Comparison of ENCODE assay signal across 15 mouse cellular contexts in genomic region chr6:47963051-47963450, GRCm38 (mm10). TPM values are rescaled to one million over a fixed set of nuclear protein-coding genes. Genes with fewer than 3 reads are reported as not detected.
DNase-seq lines count a peak whose midpoint lies in the region; ATAC-seq and TF ChIP-seq lines count a peak whose summit lies in the region.
"Had no signal": no experiment of that assay in that cellular context is flagged by ENCODE, and none has a peak within 500 bp of the region (broad histone marks: within the 10 kb centered on the region; RNA-seq: fewer than 3 reads in every experiment).

No protein-coding gene starts in this region.

- peak; percentile 51 for ATAC-seq in Patski
- ATAC-seq: forebrain, embryonic 16.5 days; midbrain, embryonic 15.5 days had no signal

- POLR2A ChIA-PET in Patski (lab: Charles Lee), result interaction anchor here (0.9 kb wide), 1 partner anchor 10 kb away, joined by 3 read pairs; no protein-coding TSS in a partner anchor

- no peaks in the 10 kb centered on the region for H3K27me3 ChIP-seq in Patski
- H3K27me3 ChIP-seq: CH12.LX; limb, embryonic 12.5 days; midbrain, embryonic 15.5 days had no signal

- peak; percentile 28 to 40 for DNase-seq in layer of hippocampus, adult 8-10 months (ENCODE audit: low spot score in 2 of 2)
- DNase-seq in layer of hippocampus, postnatal 14 days (ENCODE audit: low spot score in 2 of 2), result no peak
- peak; percentile 16 for DNase-seq in right cerebral cortex, postnatal 25 days
- no peak for DNase-seq in right cerebral cortex, postnatal 10 days (ENCODE audit: low spot score in 2 of 2)
- peak; percentile 22 for DNase-seq in Patski (ENCODE audit: low read depth, low spot score)
- no peak for DNase-seq in thymus, postnatal 10 days (ENCODE audit: low spot score in 2 of 2)
- no peak for DNase-seq in urinary bladder, postnatal 10 days (ENCODE audit: low spot score)
- DNase-seq: cerebellum, adult 8-10 months; gastrocnemius, postnatal 25 days; kidney, adult 9 months; thymus, postnatal 36 days had no signal

- TF ChIP-seq CTCF in Patski (IDR thresholded peaks at IDR 0.05), result no peak

- CTCF ChIA-PET in Patski (lab: Charles Lee), result interaction anchor here (3.6 kb wide), 1 partner anchor 16 kb away, joined by 10 read pairs; no protein-coding TSS in a partner anchor

- in situ Hi-C loops in Patski (cut with MboI; ENCODE audit: low pct_unique_long_range_greater_than_20kb), result no loop called here

RNA-seq across cellular contexts. Expression of gene Zfp956, which starts 9.9 kb away (rescaled TPM):
- total RNA-seq in layer of hippocampus, adult 8-10 months (2022), result 10 to 100 TPM; 17.9 to 25.6 (median 22.3) TPM
- 10 to 100 TPM; 21.1 to 23.0 TPM for total RNA-seq in layer of hippocampus, postnatal 14 days (2021)
- polyA plus RNA-seq in Patski (2021), result 6.2 TPM

RNA-seq across cellular contexts. Expression of gene Zfp212, which starts 42.8 kb away (rescaled TPM):
- total RNA-seq in layer of hippocampus, adult 8-10 months (2022), result 10 to 100 TPM; 20.1 to 24.0 (median 21.5) TPM
- total RNA-seq in layer of hippocampus, postnatal 14 days (2021), result 10 to 100 TPM; 15.5 to 17.1 TPM
- 17.7 TPM for polyA plus RNA-seq in Patski (2021)

Comparison
In these comparisons a context has a peak if more than half of its experiments do, and no peak if none do; other contexts are left out.
1. DNase-seq: peak in layer of hippocampus, adult 8-10 months (2 of 2), right cerebral cortex, postnatal 25 days (single experiment) and Patski (single experiment); none in layer of hippocampus, postnatal 14 days (0 of 2), right cerebral cortex, postnatal 10 days (0 of 2), thymus, postnatal 10 days (0 of 2) and urinary bladder, postnatal 10 days (single experiment).